Mouse (Mus musculus): Measurements from ENCODE around the gene Mios. TPM values are rescaled to one million over a fixed set of nuclear protein-coding genes. Genes with fewer than 3 reads are reported as not detected.

Mios gene
- total and polyA plus RNA-seq, 3 experiments, result 23.7 to 27.7 (median 24.1) TPM

DNA sequence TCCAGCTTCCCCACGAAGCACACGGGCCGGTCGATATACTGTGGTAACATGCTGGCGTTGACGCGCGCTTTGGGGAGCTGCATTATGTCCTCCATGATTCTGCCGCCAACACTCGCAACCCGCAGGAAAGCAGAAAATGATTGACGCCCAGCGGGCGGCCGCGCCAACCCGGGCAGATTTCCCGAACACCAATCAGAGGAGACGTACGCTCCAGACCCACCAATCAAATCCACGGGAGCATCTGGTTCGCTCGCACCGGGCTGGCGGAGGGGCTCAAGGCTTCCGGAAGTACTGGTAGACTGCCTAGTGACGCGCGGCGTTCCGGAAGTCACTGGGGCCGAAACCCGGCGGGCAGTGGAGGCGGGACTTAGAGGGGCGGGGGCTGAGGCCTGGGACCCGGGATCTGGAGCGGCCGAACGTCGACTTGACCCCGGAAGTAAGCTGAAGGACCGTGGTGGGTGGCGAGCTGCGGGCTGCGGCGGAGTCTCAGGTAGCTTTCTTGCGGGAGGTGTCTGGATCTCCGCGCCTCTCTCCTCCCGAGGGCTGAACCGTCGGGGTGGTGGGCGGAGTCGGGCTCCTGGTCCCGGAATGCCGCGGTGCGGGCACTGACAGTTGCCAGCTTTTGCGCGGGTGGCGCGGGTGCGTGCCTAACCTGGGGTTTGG is 50.1 kb downstream of the Mios start, which contains the start of the genes Rpa3, Umad1 and Gm45062:
Gene Rpa3, minus strand, starts transcription at position 170 of the 663 bp plus-strand sequence.
Gene Umad1, plus strand, starts transcription at position 285 of the 663 bp plus-strand sequence.
Gene Gm45062, plus strand, starts transcription at position 447 of the 663 bp plus-strand sequence.
- Histone ChIP-seq H3K9me3 (replicated peaks; ENCODE audit: low read length) (no peaks in the 10 kb centered on the region), H3K4me1 (ENCODE audit: control insufficient read depth in 1 of 2, insufficient read depth in 2 of 2) (peaks cover 0 to 7% of the 10 kb centered on the region in 2 experiments; a peak in 2 of 4 replicates), H3K27me3 (replicated peaks) (no peaks in the 10 kb centered on the region), H3K4me2 (ENCODE audit: insufficient read depth, low read depth, poor library complexity, severe bottlenecking) (peak within 1 kb of the TSS; percentile 91), H3K36me3 (replicated peaks in 1 of 2; ENCODE audit: control insufficient read depth in 1 of 2, insufficient read depth in 1 of 2, low read length in 1 of 2) (peaks cover 0 to 14% of the 10 kb centered on the region in 2 experiments), H3K27ac (ENCODE audit: insufficient read depth, low read depth) (peak within 1 kb of the TSS; percentile 71), H3K9ac (ENCODE audit: insufficient read depth, low read depth) (peak within 1 kb of the TSS; percentile 84), H3K79me2 (replicated peaks; ENCODE audit: control insufficient read depth, extremely low read depth, insufficient read depth, poor library complexity, severe bottlenecking) (peaks cover 22% of the 10 kb centered on the region), H3K4me3 (replicated peaks in 1 of 3; ENCODE audit: low read depth in 2 of 3, low read length in 2 of 3, poor library complexity in 1 of 3) (peak within 1 kb of the TSS; percentile 93 to 98 (median 94))
- dilution Hi-C loops (cut with MboI; ENCODE audit: extremely low pct_ligation_motif_present, extremely low pct_unique_long_range_greater_than_20kb, low sequenced_read_pairs) (no loop called here), in situ Hi-C loops (cut with MboI; ENCODE audit: low pct_ligation_motif_present, low pct_unique_long_range_greater_than_20kb, low sequenced_read_pairs) (no loop called here)
- peak; percentile 16; the same call in 1 of the 2 replicates for TF ChIP-seq MAX (IDR thresholded peaks at IDR 0.05; ENCODE audit: low read length)
- TF ChIP-seq ELF1 (IDR thresholded peaks at IDR 0.05; ENCODE audit: low read depth, low read length), result peak; percentile 97
- TF ChIP-seq KAT2A (IDR thresholded peaks at IDR 0.05; ENCODE audit: insufficient replicate concordance, low read length), result peak; percentile 56; the same call in 1 of the 2 replicates
- TF ChIP-seq ZC3H11A (IDR thresholded peaks at IDR 0.05; ENCODE audit: low read depth, low read length), result no peak
- TF ChIP-seq ETS1 (conservative IDR thresholded peaks at IDR 0.05; ENCODE audit: low read depth, low read length), result no peak
- TF ChIP-seq RAD21 (IDR thresholded peaks at IDR 0.05; ENCODE audit: low read depth, low read length), result no peak
- TF ChIP-seq IRF4 (IDR thresholded peaks at IDR 0.05; ENCODE audit: low read depth, low read length), result peak; percentile 50; the same call in 1 of the 2 replicates
- no peak for TF ChIP-seq CTCF (conservative IDR thresholded peaks at IDR 0.05 in 1 of 2, IDR thresholded peaks at IDR 0.05 in 1 of 2; ENCODE audit: low read depth in 2 of 2, low read length in 2 of 2)
- peak; percentile 32; the same call in 1 of the 2 replicates for TF ChIP-seq MEF2A (IDR thresholded peaks at IDR 0.05; ENCODE audit: borderline replicate concordance, low read depth, low read length)
- peak; percentile 91 for TF ChIP-seq CHD2 (IDR thresholded peaks at IDR 0.05; ENCODE audit: low read length)
- TF ChIP-seq ZKSCAN1 (IDR thresholded peaks at IDR 0.05; ENCODE audit: borderline replicate concordance, low read depth, low read length), result no peak
- TF ChIP-seq GABPA (IDR thresholded peaks at IDR 0.05; ENCODE audit: insufficient replicate concordance, low read depth, low read length), result no peak; the same call in 1 of the 2 replicates
- peak; percentile 75; the same call in 1 of the 2 replicates for TF ChIP-seq MAZ (IDR thresholded peaks at IDR 0.05; ENCODE audit: low read depth, low read length)
- 0 out of 2 replicates have a peak, but pooled peaks have one; percentile 59 for TF ChIP-seq TBP (conservative IDR thresholded peaks at IDR 0.05; ENCODE audit: low read depth, low read length)
- TF ChIP-seq BHLHE40 (IDR thresholded peaks at IDR 0.05; ENCODE audit: low read depth, low read length), result no peak
- peak; percentile 52 for TF ChIP-seq NRF1 (IDR thresholded peaks at IDR 0.05; ENCODE audit: low read depth, low read length)
- TF ChIP-seq PAX5 (IDR thresholded peaks at IDR 0.05; ENCODE audit: low read length), result no peak
- TF ChIP-seq ZMIZ1 (IDR thresholded peaks at IDR 0.05; ENCODE audit: low read depth, low read length), result peak; percentile 70
- TF ChIP-seq E2F4 (IDR thresholded peaks at IDR 0.05; ENCODE audit: insufficient replicate concordance, low read depth, low read length), result peak; percentile 81; the same call in 1 of the 2 replicates
- TF ChIP-seq SIN3A (IDR thresholded peaks at IDR 0.05; ENCODE audit: low read length), result peak; percentile 84
- TF ChIP-seq MYC (IDR thresholded peaks at IDR 0.05; ENCODE audit: low read depth, low read length), result no peak
- TF ChIP-seq UBTF (IDR thresholded peaks at IDR 0.05; ENCODE audit: low read depth, low read length), result no peak
- TF ChIP-seq POLR2A (IDR thresholded peaks at IDR 0.05; ENCODE audit: low read depth, low read length), result peak; percentile 81
- peak; percentile 61 for TF ChIP-seq TCF12 (IDR thresholded peaks at IDR 0.05; ENCODE audit: low read depth, low read length)
- no peak for TF ChIP-seq RCOR1 (conservative IDR thresholded peaks at IDR 0.05; ENCODE audit: low read depth, low read length)
- TF ChIP-seq NELFE (IDR thresholded peaks at IDR 0.05; ENCODE audit: low read depth, low read length), result peak; percentile 83
- TF ChIP-seq HCFC1 (IDR thresholded peaks at IDR 0.05; ENCODE audit: low read depth, low read length), result peak; percentile 78
- peak; percentile 67 for TF ChIP-seq MXI1 (IDR thresholded peaks at IDR 0.05; ENCODE audit: low read depth, low read length)
- no peak for TF ChIP-seq JUND (conservative IDR thresholded peaks at IDR 0.05; ENCODE audit: low read depth, low read length)
- peak; percentile 82; the same call in 1 of the 2 replicates for TF ChIP-seq POLR2AphosphoS2 (IDR thresholded peaks at IDR 0.05; ENCODE audit: low read depth, low read length)
- DNase-seq (ENCODE audit: extremely low read depth), result peak; percentile 98
